Mouse (Mus musculus) hindlimb bud, embryonic 11.5 days (tissue): ENCODE results near the gene Ccdc162.

Experiments used
- DNase-seq: peaks from one replicate; pipeline ENCODE4 v3.0.0-alpha.2; 2012; ENCODE audit warnings: low read depth, low spot score; ENCODE audit errors: extremely low spot score

Ccdc162 gene

GRCm38 (mm10) chr10:41580441-41580840 is 136.0 kb downstream of the Ccdc162 start:
- no peak for DNase-seq

GRCm38 (mm10) chr10:41578541-41578940 is 137.9 kb downstream of the Ccdc162 start:
- no peak for DNase-seq

DNA sequence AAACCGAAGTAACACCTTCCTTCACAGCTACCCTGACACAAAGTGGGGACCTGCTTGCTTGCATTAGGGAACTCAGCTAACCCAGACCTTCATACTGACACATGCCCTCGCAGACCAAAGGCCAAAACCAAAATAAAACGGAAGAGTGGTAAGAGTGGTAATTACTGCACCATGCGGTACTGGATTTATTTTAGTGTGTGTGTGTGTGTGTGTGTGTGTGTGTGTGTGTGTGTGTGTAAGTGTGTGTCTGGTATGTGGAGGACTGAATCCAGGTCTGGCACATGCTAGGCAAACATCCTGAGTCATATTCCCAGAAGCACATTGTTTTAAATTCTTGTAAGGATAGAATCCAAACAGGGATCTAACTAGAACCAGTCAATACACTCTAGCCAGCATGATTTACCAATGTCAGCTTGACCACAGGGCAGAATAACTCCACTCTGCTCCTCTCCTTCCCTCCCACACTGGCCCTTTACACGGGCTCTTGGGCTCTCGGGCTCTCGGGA is 140.1 kb downstream of the Ccdc162 start:
- no peak for DNase-seq

DNA sequence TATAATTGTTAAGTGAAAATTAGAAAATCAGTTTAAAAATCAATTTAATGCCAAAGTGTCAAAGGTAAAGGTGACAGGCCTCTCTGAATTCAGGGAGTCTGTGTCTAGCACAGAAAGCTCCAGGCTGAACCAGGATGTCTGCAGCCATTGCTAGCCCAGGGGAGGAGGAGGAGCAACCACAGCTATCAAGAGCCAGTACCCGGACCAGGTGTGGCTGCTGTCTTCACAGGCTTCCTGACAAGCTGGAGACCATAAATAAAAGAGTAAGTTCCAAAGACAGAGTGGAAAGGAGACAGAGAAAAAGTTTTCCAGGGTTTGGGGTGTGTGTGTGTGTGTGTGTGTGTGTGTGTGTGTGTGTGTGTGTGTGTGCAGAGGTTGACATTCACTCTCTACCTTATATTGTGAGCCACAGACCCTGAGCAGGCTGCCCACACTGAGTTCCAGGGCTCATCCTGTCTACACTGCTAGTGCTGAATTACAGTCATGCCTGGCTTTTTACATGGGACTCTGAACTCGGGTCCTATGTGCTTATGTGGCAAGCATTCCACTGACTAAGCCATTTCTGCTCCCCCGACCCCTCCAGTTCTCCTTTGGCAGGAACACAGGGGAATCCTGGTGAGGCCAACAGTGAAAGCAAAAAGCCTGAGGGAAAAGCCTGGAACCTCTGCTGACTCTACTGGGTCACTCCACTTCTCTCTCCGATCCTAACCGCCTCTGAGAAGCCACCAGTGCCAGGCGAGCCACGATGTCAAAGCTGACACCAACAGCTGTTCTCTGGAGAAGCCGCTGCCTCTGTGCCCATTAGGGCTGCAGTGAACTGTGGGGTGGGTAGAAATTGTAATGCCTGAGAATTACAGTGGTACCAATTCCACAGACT is 140.7 kb downstream of the Ccdc162 start:
- DNase-seq, result no peak

GRCm38 (mm10) chr10:41573190-41573589 is 143.2 kb downstream of the Ccdc162 start:
- DNase-seq, result no peak

DNA sequence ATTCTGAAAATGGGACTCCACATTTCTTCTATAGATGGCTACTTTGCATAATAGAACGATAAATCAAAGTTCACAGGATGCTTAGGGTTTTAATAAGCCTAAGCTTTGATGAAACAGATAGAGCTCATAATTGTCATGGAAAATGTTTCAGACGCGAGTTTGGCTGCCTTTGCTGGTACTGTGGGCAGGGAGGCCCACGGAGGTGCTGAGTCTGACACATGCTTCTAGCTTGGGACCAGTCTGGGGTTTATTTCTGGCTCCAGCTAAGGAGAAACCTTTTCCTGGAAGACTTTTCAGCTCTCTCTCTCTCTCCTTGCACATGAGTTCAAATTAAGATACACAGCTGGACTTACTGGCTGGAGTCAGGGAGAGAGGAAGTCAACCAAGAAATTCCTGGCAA is 144.2 kb downstream of the Ccdc162 start:
- DNase-seq, result no peak

GRCm38 (mm10) chr10:41571065-41571464 is 145.4 kb downstream of the Ccdc162 start:
- no peak for DNase-seq

DNA sequence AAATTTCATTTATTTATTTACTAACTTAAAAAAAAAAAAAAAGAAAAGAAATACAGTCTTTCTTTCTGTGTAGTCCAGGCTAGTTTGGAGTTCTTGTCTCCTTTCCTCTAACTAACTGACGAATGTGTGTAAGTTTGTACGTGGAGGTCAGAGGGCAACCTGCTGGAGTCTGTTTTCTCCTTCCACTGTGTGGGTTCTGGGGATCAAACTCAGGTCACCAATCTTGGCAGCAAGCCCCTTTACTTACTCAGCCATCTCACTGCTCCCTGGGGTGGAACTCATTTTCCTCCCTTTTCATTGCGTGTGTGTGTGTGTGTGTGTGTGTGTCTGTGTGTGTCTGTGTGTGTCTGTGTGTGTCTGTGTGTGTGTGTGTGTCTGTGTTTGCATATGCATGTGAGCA is 148.1 kb downstream of the Ccdc162 start:
- no peak for DNase-seq

DNA sequence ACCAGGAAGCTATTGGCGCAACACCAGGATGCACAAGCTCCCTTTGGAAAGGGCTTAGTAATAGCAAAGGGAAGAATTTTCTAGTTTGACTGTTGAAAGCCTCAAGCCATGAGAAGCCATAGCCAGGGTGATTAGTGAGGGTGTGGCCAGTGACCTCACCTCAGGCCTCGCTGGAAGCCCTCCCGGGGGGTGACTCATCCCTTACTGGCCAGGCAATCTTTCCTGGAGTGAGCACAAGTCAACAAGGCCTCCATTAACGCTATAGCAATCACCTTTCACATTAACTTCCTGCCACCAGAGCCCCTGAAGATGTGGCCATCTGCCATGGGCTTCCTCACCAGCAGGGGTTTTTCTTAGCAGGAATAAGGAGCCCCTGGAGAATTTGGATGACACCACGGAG is 151.3 kb downstream of the Ccdc162 start:
- DNase-seq, result no peak

- DNase-seq, result no peak
Measured at GRCm38 (mm10) chr10:41561701-41562395, 154.6 kb downstream of the Ccdc162 start.

- DNase-seq, result no peak
Measured at GRCm38 (mm10) chr10:41558401-41558800, 158.0 kb downstream of the Ccdc162 start.

DNA sequence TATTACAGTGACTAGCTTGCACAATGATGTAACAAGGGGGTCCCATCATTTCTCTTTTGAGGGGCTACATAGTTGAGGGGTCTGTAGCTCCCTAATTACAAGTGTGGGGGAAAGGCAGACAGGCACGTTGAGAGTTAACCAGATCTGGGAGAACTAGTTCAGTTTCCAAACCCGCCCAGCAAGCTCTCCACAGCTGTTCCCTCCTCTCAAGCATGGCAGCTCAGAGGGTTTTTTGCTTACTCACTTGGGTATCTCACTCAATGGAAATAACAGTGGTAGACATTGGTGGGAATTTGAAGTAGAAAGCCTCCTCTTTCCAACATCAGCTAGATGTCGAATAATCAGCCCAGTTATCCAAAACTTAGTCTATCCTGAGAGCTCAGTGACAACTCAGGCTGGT is 161.4 kb downstream of the Ccdc162 start:
- no peak for DNase-seq

GRCm38 (mm10) chr10:41553711-41554110 is 162.7 kb downstream of the Ccdc162 start:
- DNase-seq, result no peak

DNA sequence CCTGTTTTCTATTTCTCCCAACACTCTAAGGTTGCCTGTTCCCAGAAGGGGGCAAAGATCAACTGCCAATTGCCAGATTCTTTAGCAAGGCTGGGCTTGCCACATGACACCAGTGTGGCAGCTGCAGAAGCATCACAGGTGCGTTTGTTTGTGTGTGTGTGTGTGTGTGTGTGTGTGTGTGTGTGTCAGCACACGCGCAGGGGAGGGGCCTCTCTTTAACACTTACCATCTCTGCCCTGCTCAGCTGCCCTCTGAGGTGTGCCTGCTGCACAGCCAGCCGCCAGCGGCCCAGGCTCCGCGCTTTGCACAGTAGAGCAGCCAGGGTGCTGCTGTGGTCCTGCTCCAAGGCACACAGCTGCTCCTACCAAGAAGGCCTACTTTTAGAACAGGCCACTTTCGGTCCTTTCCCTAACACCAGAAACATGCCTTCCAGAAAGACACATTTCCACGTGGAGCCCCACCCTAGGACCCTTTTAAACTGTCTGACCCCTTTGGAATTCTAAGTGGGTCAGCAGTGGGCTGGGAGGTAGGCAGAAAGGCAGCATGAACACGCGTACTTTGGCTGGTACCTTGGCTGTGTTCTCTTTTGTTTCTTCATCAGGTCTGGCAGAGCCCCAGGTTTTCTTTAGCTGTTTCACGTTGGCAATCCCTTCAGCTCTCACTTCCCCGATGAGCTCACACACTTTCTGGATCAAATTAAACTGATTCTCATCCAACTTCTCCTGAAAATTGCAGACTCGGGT is 163.4 kb downstream of the Ccdc162 start:
- DNase-seq, result no peak

- DNase-seq, result no peak
Measured at GRCm38 (mm10) chr10:41552319-41552718, 164.1 kb downstream of the Ccdc162 start.

- DNase-seq, result no peak
Measured at GRCm38 (mm10) chr10:41550711-41551110, 165.7 kb downstream of the Ccdc162 start.

GRCm38 (mm10) chr10:41546396-41547165 is 169.9 kb downstream of the Ccdc162 start:
- no peak for DNase-seq

- no peak for DNase-seq
Measured at GRCm38 (mm10) chr10:41545224-41545755, 171.1 kb downstream of the Ccdc162 start.

GRCm38 (mm10) chr10:41544481-41545190 is 171.8 kb downstream of the Ccdc162 start:
- no peak for DNase-seq

DNA sequence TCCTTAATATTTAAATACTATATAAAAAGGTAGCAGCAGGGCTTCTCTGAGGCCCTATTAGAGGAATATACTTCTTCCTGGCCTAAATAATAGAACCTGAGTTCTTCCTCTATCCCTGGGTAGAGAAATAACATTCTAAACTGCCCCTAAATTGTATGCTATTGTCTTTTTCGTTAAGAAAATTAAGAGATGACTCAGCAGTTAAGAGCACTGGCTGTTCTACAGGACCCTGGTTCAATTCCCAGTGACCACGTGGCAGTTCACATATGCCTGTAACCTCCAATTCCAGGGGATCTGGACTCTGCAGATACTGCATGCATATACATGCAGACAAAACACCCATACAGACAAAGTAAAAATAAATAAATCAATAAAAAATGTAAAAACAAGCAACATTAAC is 172.6 kb downstream of the Ccdc162 start:
- DNase-seq, result no peak
